Mouse (Mus musculus): ENCODE measurements around the gene Ifnar2.
"Not testable (repeated sequence)": the region's sequence is repeated elsewhere in the genome, so short reads cannot be mapped to it uniquely, and the experiment has no call there.

The Ifnar2 gene

DNA sequence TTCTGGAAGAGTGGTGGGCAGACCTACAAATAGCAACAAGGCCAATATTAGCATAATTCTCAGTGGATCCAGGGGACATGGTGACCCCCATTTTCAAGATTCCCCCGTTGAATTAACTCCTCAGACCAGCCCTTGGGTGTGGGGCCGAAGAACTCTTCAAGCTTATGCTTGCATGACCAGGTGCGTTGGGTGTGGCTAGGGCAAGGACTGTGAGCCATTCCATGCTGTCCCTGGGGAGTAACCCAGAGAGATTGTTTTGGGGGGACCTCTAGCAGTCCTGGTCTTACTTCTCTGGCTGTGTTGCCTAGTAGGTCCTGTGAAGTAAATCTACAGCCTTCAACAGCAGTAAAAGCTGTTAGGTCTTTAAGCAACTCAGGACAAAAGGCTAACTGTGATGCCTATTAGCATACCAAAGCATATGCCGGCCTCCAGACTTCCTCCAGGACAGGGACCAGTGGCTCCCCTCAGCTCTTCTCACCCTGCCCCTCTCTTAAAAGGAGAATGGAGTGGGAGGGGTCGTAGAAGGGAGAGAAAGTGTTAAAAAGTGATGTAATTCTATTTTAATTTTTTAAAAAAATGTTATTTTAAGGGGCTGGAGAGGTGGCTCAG, 60.2 kb downstream of the Ifnar2 start:
- no peak for DNase-seq

DNA sequence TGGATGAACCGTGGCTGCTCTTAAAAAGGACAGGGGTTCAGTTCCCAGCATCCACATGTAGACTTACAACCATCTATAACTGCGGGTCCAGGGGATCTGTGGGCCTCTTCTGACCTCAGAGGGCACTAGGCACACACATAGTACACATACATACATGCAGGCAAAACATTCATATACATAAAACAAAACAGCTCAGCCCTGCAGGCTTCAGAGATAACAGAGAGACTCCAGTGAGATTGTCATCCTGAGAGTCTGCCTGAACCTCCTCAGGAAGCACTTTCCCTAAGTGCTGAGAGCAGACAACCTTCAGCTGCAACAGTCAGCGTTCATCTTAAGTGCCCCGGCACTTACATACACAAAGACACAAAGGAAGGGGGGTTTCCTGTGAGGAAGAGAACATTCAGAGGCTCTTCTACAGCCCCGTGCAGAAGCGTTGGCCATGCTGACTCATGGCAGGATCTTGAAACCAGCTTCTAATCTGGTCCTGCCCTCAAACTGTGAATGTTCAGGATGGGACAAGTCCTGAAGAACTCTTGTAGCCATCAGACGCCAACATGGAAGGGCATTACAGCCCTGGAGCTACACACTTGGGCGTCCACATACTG, 60.8 kb downstream of the Ifnar2 start:
- DNase-seq = no peak

DNA sequence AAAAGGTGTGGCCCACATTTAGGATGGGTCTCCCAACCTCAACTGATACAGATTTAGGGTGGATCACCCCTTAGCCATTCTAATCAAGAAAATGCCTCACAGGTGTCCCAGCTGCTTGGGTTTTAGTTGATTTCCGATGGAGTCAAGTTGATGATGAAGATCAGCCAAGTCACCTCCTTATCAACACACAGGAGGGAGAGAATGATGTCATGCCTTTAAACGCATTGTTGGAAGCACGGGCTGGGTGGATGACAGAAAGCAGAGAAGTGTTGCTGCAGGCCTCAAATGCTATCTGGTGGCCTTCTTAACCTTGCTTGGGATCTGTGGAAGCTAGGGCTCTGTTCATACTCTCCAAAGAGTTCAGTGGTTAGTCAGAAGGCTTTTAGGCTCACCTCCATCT, 61.5 kb downstream of the Ifnar2 start:
- no peak for DNase-seq

DNA sequence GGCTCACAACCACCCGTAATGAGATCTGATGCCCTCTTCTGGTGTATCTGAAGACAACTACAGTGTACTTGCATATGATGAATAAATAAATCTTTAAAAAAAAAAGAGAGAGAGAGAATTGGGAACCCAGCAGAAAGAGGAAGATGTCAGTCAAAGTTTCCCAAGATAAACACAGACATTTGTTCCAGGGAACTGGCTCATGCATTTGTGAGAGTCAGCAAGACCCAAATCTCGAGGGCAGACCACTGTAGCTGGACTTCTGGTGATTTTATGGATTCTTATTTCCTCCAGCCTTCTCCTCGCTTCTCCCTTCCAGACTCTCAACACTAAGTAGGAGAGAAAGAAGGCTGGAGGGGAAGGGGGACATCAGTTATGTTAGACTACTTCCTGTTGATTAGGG, 65.5 kb downstream of the Ifnar2 start:
- DNase-seq = no peak

DNA sequence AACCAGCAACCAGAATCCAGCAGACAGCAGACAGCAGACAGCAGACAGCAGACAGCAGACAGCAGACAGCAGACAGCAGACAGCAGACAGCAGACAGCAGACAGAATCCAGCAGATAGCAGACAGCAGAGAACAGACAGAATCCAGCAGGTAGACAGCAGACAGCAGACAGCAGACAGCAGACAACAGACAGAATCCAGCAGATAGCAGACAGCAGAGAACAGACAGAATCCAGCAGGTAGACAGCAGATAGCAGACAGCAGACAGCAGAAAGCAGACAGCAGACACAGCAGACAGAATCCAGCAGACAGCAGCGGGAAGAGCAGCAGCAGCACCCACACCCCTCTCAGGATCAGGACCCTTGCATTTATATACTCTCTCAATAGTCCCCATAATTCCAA, 66.0 kb downstream of the Ifnar2 start:
- not testable (repeated sequence) for DNase-seq

DNA sequence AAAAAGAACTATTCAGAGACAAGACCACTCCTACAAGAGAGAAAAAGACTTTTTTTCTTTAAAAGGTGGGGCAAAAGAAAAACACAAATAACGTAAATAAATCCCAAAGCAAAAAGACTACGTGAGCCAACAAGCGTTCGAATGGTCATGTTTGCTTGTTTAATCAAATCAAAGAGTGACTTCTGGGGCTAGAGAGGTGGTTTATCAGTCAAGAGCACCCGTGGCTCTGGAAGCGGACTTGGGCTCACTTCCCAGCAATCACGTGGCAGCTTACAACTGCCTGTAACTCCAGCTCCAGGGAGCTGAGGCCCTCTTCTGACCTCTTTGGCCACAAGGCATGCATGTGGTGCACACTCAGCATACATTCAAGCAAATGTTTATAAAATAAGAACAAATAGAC, 68.8 kb downstream of the Ifnar2 start:
- DNase-seq = no peak

DNA sequence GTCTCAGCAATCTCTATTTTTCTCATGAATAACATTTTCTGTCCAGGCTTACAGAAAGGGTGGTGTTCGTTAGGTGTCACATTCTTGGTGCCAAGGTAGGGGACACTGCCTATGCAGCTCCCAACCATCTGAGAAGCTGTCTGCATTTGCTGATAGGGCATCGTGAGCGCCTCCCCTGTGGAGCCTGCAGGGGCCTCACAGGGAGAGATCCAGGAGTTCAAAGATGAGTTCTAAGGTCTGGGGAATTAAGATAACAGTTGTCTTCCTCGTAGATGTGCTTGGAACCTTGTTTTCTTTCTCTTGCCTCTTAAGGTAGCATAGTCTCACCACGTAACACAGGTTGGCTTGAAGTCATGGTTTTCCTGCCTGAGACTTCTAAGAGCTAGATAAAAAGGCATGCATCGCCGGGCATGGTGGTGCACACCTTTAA, 69.2 kb downstream of the Ifnar2 start:
- no peak for DNase-seq

DNA sequence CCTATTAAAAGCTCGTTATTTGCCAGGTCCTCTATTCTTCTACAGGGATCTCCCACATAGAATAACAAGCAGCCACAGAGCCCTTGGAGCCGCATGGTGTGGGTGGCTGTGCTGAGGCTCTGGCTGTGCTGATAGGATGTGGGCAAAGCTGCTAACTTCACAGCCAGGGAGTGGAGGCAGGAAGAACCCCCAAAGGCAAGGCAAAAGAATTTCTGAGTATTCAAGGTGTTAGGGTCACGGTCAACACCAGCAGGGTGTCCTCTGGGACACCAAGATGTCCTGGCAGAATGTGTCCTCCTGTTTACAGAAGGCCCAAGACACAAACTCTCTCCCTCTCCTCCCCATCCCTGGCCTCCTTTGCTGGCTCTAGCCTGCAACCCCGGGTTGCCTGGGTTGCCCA, 69.9 kb downstream of the Ifnar2 start:
- DNase-seq = no peak

DNA sequence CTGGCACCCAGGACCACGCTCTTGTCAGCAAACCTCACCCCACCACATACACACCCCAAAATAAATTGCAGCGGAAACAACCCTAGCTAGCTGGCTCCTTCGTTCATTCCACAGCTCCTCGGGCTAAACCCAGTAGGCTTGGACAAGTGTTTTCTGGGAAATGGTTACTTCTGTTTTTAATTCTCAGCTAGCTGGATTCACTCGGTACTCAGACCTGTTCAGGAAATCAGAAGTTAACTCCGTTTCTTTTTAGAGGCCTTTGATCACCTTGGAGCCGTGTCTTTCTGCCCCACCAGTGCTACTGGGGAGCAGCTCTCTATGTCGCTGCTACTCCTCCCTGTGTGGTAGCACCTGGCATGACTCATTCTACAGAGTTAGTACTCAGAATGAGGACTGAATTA, 70.6 kb downstream of the Ifnar2 start:
- no peak for DNase-seq

DNA sequence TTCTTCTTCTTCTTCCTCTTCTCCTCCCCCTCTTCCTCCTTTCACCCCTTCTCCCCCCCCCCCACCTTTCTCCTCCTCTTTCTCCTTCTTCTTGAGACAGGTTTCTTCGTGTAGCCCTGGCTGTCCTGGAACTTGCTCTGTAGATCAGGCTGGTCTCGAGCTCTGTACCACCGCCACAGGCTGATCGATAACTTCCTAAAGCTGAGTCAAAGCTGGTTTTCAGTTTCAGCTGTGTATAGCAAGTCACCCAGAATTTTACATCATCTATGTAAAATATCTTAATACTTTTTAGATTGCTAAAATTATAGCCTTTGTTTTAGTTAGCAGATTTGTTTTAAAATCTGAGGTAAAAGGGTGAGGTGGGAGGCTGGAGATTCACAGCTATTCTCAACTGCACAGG, 72.3 kb downstream of the Ifnar2 start:
- DNase-seq = no peak

DNA sequence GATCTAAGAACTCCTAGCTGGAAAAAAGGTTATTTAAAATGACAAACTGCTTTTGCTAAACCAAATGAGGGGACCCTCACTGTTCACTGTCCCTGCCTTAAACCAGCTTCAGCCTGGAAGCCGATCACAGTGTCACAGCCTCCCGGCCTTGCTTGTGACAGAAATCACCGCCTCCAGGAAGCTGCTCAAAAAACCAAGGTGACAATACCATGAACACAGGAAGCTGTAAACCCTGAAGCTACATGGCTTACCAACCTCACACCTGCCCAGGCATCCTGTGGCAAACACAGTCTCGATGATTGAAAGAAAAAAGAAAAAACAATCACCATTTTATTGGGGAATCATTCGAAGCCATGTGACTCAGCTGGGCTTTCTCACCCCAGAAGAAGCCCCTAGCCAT, 73.0 kb downstream of the Ifnar2 start:
- DNase-seq = no peak

DNA sequence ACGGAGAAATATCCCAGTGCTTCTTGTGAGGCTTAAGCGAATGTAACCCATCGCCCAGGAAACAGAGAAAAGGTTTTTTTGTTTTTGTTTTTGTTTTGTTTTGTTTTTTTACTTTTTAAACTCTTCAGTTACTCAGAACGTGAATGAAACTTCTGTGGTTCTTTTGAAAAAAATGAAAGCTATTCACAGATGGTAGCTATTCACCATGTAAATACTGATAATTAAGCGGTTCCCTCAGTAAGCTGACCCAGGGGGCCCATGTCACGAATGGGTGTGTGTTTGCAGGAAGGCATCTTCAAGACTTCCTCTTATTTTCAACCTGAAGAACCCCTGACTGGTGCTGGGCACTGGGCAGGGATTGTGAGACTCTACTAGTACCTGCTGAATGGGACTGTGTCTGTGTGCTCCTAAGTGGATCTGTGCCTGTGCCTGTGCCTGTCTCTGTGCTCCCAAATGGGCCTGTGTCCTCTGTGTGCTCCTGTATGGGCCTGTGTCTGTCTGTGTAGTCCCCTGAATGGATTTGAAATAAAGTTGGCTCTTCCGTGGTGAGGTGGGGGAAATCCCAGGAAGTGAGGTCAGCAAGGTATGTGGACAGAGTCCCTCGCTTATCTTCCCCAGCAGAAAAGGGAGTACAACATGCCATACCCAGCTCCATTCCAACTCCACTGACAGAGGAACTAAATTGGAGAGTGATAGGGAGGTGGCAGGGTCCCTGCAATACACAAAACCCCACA, 74.4 kb downstream of the Ifnar2 start:
- no peak for DNase-seq

DNA sequence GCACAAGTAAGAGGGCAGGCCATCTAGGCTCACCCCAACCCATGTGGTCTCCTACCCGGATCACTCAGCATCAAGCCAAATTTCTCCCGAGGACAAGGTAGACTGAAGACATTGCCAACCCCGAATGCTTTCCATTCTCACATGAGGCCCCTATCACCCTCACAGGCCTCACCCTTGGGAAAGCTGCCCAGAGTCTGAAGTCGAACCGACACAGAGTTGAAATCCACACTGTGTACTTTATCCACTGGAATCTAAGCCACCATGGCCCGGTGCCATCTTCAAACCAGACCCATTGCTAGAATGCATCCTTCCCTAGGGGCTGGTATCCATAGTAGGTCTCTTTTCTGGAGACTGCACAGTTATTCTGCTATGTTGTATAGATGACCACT, 74.9 kb downstream of the Ifnar2 start:
- DNase-seq = no peak

DNA sequence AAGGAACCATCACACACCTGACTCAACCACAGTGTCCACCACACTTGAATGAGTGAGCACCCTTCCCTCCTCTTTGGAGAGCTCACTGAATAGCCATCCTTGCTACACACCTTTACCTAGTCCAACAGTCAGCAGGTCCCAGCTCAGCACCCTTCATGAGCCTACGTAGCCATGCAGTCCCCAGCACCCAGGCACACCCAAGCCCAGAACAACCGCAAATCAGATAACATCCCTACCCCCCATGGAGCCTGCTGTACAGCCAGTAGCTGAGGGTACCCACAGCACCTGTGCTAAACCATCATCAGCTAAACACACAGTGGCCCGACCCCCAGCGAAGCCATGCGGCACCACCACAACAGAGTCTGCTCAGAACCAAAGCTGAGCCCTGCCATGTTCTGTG, 75.5 kb downstream of the Ifnar2 start:
- DNase-seq = no peak

DNA sequence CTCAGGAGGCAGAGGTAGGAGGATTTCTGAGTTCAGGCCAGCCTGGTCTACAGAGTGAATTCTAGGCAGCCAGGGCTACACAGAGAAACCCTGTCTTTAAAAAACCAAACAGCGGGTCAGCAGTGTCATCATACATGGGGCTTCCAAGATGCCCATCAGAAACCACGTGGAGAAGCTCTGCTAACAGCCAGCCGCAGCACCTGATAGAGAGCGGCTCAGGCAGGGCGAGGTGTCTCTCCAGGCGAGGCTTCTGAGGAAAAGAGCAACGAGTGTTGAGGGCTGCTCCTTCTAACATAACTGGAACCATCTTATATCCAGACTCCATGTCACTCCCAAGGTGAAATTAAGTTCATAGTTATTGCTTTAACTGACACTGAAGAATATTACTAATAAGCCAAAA, 76.3 kb downstream of the Ifnar2 start:
- DNase-seq = no peak

DNA sequence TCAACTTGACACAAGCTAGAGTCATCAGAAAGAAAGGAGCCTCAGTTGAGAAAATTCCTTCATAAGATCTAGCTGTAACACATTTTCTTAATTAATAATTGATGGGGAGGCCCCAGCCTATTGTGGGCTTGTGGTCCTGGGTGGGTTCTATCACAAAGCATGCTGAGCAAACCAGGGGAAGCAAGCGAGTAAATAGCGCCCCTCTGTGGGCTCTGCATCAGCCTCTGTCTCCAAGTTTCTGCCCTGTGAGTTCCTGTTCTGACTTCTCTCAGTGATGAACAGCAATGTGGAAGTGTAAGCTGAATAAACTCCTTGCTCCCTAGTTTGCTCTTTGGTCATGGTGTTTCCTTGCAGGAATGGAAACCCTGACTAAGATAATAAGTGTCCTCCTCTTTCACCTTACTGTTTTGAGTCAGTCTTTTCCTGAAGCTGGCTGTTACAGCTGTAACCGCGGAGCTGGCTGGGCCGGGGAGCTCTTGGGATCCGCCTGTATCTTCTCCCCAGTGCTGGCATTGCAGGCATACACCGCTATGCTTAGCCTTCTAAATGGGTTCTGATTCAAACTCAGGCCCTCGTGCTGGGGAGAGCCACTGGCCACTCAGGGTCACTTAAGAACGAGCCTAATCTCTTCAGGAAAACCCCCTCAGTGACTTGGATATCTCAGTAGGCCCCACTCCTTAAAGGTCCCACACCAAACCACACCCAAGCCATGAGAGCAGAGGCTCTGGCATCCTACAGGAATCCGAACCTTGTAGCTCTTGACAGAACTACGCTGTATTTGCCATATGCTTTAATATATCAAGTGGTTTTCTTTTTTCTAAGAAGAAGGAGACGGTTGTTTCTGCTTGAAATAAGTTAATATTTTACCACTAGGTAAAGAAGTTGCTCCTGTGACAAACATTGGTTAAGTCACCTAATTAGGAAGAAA, 77.8 kb downstream of the Ifnar2 start:
- no peak for DNase-seq

DNA sequence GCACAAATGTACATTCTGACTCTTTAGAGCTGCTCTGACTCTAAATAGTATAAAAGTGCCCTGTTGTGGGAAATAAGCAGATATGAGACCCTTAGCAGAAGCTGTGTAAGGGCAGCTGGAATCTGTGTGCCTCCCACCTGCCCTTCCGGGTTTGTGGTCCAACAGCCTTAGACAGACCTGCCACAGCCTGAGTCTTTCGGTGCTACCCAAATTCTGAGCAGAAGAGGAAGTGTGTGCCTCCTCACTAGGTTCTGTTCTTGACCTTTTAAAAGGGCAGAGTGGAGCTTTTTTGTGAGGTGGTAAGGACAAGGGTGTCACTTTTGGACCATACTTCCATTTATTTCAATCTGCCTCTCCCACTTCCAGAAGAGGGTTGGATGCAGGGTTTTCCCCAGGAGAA, 79.4 kb downstream of the Ifnar2 start:
- no peak for DNase-seq

DNA sequence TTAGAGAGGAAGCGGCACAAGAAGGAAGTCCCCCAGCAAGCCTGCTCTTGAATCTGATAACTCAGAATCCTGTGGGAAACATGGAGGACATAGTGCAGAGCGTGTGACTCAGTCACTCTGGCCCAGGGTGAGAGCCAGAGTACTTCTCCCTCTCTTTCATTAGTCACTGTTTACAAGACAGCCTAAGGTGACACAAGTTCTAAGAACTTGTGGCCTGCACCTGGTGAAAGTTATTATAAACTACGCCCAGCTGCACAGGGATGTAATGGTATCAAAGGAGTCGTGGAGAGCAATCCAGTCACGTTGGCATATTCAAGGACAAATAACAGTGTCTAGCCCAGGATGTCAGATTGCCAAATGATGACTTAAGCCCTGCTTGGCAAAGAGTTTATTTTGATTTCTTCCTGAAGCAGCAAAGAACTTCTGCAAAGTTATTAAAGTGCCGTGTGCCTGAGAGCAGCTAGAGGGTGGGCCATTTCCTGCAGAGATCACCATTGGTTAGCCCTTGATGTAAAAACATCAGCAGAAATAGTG, 79.8 kb downstream of the Ifnar2 start:
- DNase-seq = no peak

All from right cerebral cortex, postnatal 14 days (tissue).